Mouse (Mus musculus) limb, embryonic 14.5 days (tissue): ENCODE results near the gene Pnpo. TPM values are rescaled to one million over a fixed set of nuclear protein-coding genes. Genes with fewer than 3 reads are reported as not detected.
A peak's percentile ranks its signal among the peaks of the same experiment; 100 is the strongest.

Experiments
- ATAC-seq: fragments of 200-750 bp; cut with Nextera tagmentation; 2 replicates; pipeline ENCODE4 v1.8.0; 2017; ENCODE audit warnings: low read depth, moderate number of reproducible peaks, moderate TSS enrichment; ENCODE audit not compliant: low FRiP score
- DNase-seq: peaks from one replicate; pipeline ENCODE4 v3.0.0-alpha.2; 2015; ENCODE audit warnings: low spot score
- H3K27ac ChIP-seq: fragments of 300-500 bp; sonication (generic); replicated peaks from 2 replicates; pipeline ENCODE4 v1.5.1; 2014; ENCODE audit warnings: low read depth, mild to moderate bottlenecking, low read length, moderate library complexity, mixed read lengths
- H3K27me3 ChIP-seq: fragments of 300-500 bp; sonication (generic); 2 replicates; pipeline ENCODE4 v1.6.1; 2014; ENCODE audit warnings: low read length, mixed read lengths; ENCODE audit not compliant: control insufficient read depth, insufficient read depth
- H3K36me3 ChIP-seq: fragments of 300-500 bp; sonication (generic); 2 replicates; pipeline ENCODE4 v1.6.1; 2014; ENCODE audit warnings: mild to moderate bottlenecking, low read length, moderate library complexity, mixed read lengths; ENCODE audit not compliant: control insufficient read depth, insufficient read depth
- H3K4me1 ChIP-seq: fragments of 300-500 bp; sonication (generic); 2 replicates; pipeline ENCODE4 v1.6.1; 2014; ENCODE audit warnings: antibody characterized with exemption, low read length, mixed read lengths; ENCODE audit not compliant: control insufficient read depth, insufficient read depth
- H3K4me2 ChIP-seq: fragments of 300-500 bp; sonication (generic); replicated peaks from 2 replicates; pipeline ENCODE4 v1.6.1; 2014; ENCODE audit warnings: low read depth, mild to moderate bottlenecking, low read length, moderate library complexity; ENCODE audit not compliant: severe bottlenecking
- H3K4me3 ChIP-seq: fragments of 300-500 bp; sonication (generic); replicated peaks from 2 replicates; pipeline ENCODE4 v1.5.1; 2014; ENCODE audit warnings: low read length
- H3K9ac ChIP-seq: fragments of 300-500 bp; sonication (generic); 2 replicates; pipeline ENCODE4 v1.6.1; 2014; ENCODE audit warnings: mild to moderate bottlenecking, low read depth, low read length, moderate library complexity; ENCODE audit not compliant: severe bottlenecking
- H3K9me3 ChIP-seq: fragments of 300-500 bp; sonication (generic); 2 replicates; pipeline ENCODE4 v1.6.1; 2016; ENCODE audit warnings: low read length; ENCODE audit not compliant: control insufficient read depth
- POLR2A ChIP-seq: fragments of 200-500 bp; IDR thresholded peaks from 2 replicates; pipeline ENCODE4 v1.8.0; 2012; ENCODE audit warnings: inconsistent platforms, mild to moderate bottlenecking, moderate library complexity, borderline replicate concordance; ENCODE audit not compliant: insufficient read depth, insufficient read length; ENCODE audit errors: extremely low read depth
- WGBS: fragments of 180-500 bp; shearing (Covaris S2); extraction: QIAGEN DNeasy Blood & Tissue Kit; methylation state at CpG from one replicate; pipeline ENCODE4 v1.1.7; 2014; 5-methylcytosine and 5-hydroxymethylcytosine counted together
- polyA plus RNA-seq, 2 experiments: library from polyadenylated mRNA; depleted of rRNA in 1 of 2; stranded (reverse) in 1 of 2; unstranded in 1 of 2; fragments of >200 nt; fragmentation: Nextera tagmentation in 1 of 2; extraction: Ambion mirVana in 1 of 2; gene quantifications; 2 replicates each; pipeline versions ENCODE4 v1.2.1 to v1.2.3; 2012 to 2014

Pnpo gene
- polyA plus RNA-seq, 2 experiments, result 13.9 to 24.2 TPM

DNA sequence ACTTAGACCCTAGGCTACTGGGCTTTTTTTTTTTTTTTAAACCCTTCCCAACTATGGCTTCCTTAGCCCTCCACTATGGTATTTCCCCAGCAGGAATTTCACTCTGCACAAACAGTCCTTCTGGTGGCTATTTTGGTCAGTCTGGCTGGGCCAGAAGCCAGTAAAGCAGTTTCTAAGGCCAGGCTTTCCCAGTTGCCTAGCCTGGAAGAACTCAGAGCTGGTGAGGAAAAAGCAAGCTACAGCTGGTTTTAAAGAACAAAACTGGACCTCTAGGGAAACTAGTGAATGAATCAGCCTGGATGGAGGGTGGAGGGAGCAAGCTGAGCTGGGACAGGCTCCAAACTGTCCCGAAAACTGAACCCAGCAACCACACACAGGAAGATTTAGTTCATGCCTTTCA is 26.0 kb upstream of the Pnpo start:
- H3K4me1 ChIP-seq, result peaks cover 14% of the 10 kb centered on the region
- H3K36me3 ChIP-seq, result no peaks in the 10 kb centered on the region
- no peak for TF ChIP-seq POLR2A
- no peaks in the 10 kb centered on the region for H3K27me3 ChIP-seq
- WGBS, result 35% methylated on average over 1 of the region's 1 CpGs
- peak; percentile 72 for DNase-seq
- H3K9me3 ChIP-seq, result no peaks in the 10 kb centered on the region
- peak overlapping the region; percentile 17 for H3K9ac ChIP-seq
- H3K4me3 ChIP-seq, result no peak overlapping the region
- no peak overlapping the region for H3K4me2 ChIP-seq
- peak; percentile 48 for ATAC-seq
- peak overlapping the region; percentile 70 for H3K27ac ChIP-seq

DNA sequence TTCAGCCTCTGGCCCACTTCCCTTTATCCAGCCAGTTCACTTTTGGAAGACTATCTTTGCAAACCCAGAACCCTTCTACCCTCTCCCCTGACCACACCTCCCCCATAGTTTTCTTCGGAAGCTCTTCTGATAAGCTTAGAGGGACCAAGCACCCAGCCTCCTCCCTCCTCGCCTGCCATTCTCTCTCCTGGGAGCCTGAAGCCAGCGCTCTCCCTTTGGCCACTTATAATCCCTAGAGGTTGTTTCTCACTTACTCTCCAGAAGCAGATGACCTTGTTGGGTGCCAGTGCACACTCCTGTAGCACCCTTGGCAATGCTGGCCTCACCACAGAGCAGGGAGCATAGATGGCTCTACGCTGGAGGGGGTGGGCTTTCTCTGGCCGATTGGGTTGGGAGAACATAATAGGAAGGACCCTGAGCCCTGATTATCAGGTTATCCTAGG is 25.5 kb upstream of the Pnpo start:
- Histone ChIP-seq H3K27me3 (no peaks in the 10 kb centered on the region), H3K36me3 (no peaks in the 10 kb centered on the region), H3K27ac (peak overlapping the region; percentile 70), H3K4me2 (no peak overlapping the region), H3K4me1 (peaks cover 14% of the 10 kb centered on the region), H3K9me3 (no peaks in the 10 kb centered on the region), H3K9ac (peak overlapping the region; percentile 17), H3K4me3 (no peak overlapping the region)
- DNase-seq, result no peak
- TF ChIP-seq POLR2A, result no peak
- WGBS, result 71% methylated on average over 5 of the region's 5 CpGs
- ATAC-seq, result no peak

DNA sequence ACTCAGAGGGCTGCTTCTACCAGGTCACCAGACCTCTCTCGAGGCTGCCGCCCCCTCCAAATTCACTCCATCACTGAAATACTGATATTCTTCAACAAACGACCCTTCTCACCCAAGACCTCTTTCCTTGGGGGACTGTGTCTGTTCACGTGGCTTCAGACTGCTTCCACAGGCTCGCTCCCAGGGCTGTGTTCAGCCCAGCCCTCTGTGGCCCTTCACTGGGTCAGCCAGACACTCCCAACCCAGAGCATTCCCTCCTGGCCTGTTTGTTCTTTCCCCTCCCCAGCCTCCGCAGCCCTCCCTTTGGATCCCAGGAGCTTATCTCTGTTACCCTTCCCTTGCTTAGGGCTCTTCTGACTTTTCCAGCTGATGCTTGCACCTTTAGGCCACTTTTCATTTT is 24.7 kb upstream of the Pnpo start:
- peaks cover 14% of the 10 kb centered on the region for H3K4me1 ChIP-seq
- no peak overlapping the region for H3K9ac ChIP-seq
- no peak overlapping the region for H3K27ac ChIP-seq
- no peak for TF ChIP-seq POLR2A
- H3K4me3 ChIP-seq, result no peak overlapping the region
- 74% methylated on average over 6 of the region's 6 CpGs for WGBS
- DNase-seq (no peak), ATAC-seq (no peak)
- no peaks in the 10 kb centered on the region for H3K9me3 ChIP-seq
- no peaks in the 10 kb centered on the region for H3K36me3 ChIP-seq
- H3K4me2 ChIP-seq, result no peak overlapping the region
- H3K27me3 ChIP-seq, result no peaks in the 10 kb centered on the region

DNA sequence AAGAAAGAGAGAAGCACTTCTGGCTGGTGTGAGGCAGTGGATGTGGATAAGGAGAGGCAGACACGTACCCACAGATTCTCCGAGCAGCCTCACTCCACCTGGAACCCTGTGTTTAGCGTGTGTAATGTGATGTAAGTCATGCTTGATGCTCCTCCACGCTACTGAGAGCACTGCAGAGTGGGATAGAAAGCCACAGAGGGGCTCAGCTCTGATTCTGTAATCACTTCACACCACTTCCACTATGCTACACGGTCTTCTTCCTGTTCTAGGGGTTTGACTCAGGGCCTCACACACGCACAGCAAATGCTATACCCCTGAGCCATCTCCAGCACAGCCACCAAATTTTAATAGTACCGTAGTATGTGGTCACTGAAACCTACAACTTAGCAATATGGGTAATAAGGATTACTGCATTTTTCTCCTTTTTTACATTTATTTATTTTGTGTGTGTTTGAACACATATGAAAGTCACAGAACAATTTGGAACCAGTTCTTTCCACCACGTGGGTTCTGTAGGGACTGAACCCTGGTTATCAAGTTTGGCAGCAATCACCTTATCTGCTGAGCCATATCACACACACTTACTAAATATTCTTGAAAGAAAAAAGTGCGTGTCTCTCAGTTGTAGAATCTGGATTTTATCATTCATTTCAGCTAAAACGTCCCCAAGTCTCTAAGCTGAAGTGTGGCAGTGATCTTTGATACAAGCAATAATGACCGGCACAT is 23.9 kb upstream of the Pnpo start:
- H3K4me1 ChIP-seq, result peaks cover 14% of the 10 kb centered on the region
- TF ChIP-seq POLR2A, result no peak
- DNase-seq, result no peak
- H3K4me2 ChIP-seq, result 0 out of 2 replicates have a peak overlapping the region, but pooled peaks have one; percentile 7
- no peaks in the 10 kb centered on the region for H3K27me3 ChIP-seq
- H3K4me3 ChIP-seq, result no peak overlapping the region
- H3K36me3 ChIP-seq, result peaks cover 5% of the 10 kb centered on the region
- no peak overlapping the region for H3K9ac ChIP-seq
- WGBS, result 81% methylated on average over 11 of the region's 11 CpGs
- no peak overlapping the region for H3K27ac ChIP-seq
- no peak for ATAC-seq
- H3K9me3 ChIP-seq, result no peaks in the 10 kb centered on the region

DNA sequence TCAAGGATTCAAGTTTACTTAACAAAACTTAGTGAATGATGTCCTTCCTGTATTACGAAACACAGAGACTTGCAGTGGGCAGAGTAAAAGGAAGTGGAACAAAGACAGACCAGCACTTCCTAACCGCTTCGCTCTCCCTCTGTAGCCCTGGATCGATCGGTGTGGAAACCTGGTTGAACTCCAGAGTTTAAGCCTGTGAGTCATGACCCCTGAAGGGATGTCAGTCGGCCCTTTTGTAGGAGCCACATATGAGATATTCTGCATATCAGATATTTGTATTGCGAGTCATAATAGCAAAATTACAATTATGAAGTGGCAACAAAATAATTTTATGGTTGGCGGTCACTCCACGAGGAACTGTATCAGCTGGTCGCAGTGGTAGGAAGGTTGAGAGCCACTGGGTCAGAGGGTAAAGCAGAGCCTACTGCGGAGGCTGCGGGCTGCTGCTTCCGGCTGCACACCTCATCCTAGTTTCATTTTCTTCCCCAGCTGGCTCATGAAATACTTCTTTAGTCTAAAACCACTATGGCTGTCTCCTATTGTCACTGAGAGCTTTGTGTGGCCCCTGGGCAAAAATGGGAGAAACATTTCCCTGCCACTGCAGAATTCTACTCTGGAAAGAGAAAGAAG is 23.2 kb upstream of the Pnpo start:
- no peak overlapping the region for H3K9ac ChIP-seq
- H3K4me2 ChIP-seq, result 0 out of 2 replicates have a peak overlapping the region, but pooled peaks have one; percentile 7
- TF ChIP-seq POLR2A, result no peak
- DNase-seq (no peak), ATAC-seq (no peak)
- 86% methylated on average over 13 of the region's 13 CpGs for WGBS
- H3K36me3 ChIP-seq, result peaks cover 12% of the 10 kb centered on the region
- no peak overlapping the region for H3K4me3 ChIP-seq
- H3K27me3 ChIP-seq, result no peaks in the 10 kb centered on the region
- peaks cover 14% of the 10 kb centered on the region for H3K4me1 ChIP-seq
- no peaks in the 10 kb centered on the region for H3K9me3 ChIP-seq
- H3K27ac ChIP-seq, result no peak overlapping the region
